Mouse (Mus musculus) adrenal gland, adult 8-10 months (tissue): ENCODE measurements at regions not wholly inside any gene's neighbourhood (a gene's known extent, or its start where the extent isn't known, plus 50 kb on each side); places are given as distances from the start of the nearest gene placed in this dataset.

ENCODE experiments used
- DNase-seq: peaks from one replicate; pipeline ENCODE4 v3.0.0; 2022

- DNase-seq, result no peak
Measured at GRCm38 (mm10) chr15:93698182-93698822, 102.6 kb upstream of the Prickle1 start.

GRCm38 (mm10) chr15:93690717-93691116 lies 95.0 kb upstream of the Prickle1 start:
- DNase-seq, result no peak

- no peak for DNase-seq
Measured at GRCm38 (mm10) chr15:93690011-93690410, 94.3 kb upstream of the Prickle1 start.

- DNase-seq, result no peak
Measured at GRCm38 (mm10) chr15:93686385-93686784, 90.7 kb upstream of the Prickle1 start.

- DNase-seq, result no peak
Measured at GRCm38 (mm10) chr15:93681602-93682001, 85.9 kb upstream of the Prickle1 start.

GRCm38 (mm10) chr15:93675624-93676023 lies 79.9 kb upstream of the Prickle1 start:
- no peak for DNase-seq

- no peak for DNase-seq
Measured at GRCm38 (mm10) chr15:93673976-93674375, 78.3 kb upstream of the Prickle1 start.

- no peak for DNase-seq
Measured at GRCm38 (mm10) chr15:93663876-93664275, 68.2 kb upstream of the Prickle1 start.

GRCm38 (mm10) chr15:93662601-93663000 lies 66.9 kb upstream of the Prickle1 start:
- DNase-seq, result no peak

GRCm38 (mm10) chr15:93661801-93662200 lies 66.1 kb upstream of the Prickle1 start:
- no peak for DNase-seq

GRCm38 (mm10) chr15:93660952-93661648 lies 65.4 kb upstream of the Prickle1 start:
- no peak for DNase-seq

- no peak for DNase-seq
Measured at GRCm38 (mm10) chr15:93657171-93657570, 61.5 kb upstream of the Prickle1 start.

GRCm38 (mm10) chr15:93656713-93657112 lies 61.0 kb upstream of the Prickle1 start:
- DNase-seq, result no peak

- DNase-seq, result no peak
Measured at GRCm38 (mm10) chr15:93655743-93656142, 60.1 kb upstream of the Prickle1 start.

- DNase-seq, result peak; percentile 35
Measured at GRCm38 (mm10) chr15:93655243-93655642, 59.6 kb upstream of the Prickle1 start.

- DNase-seq, result no peak
Measured at GRCm38 (mm10) chr15:93653378-93653777, 57.7 kb upstream of the Prickle1 start.

- no peak for DNase-seq
Measured at GRCm38 (mm10) chr15:93650981-93651757, 55.5 kb upstream of the Prickle1 start.

GRCm38 (mm10) chr15:93650009-93650522 lies 54.4 kb upstream of the Prickle1 start:
- DNase-seq, result no peak

- no peak for DNase-seq
Measured at GRCm38 (mm10) chr15:93648646-93649045, 53.0 kb upstream of the Prickle1 start.

- no peak for DNase-seq
Measured at GRCm38 (mm10) chr15:93646820-93647219, 51.1 kb upstream of the Prickle1 start.

GRCm38 (mm10) chr15:93645950-93646349 lies 50.3 kb upstream of the Prickle1 start:
- DNase-seq, result no peak
